Mouse (Mus musculus): ENCODE measurements around the gene Zbtb18.

Gene Zbtb18

DNA sequence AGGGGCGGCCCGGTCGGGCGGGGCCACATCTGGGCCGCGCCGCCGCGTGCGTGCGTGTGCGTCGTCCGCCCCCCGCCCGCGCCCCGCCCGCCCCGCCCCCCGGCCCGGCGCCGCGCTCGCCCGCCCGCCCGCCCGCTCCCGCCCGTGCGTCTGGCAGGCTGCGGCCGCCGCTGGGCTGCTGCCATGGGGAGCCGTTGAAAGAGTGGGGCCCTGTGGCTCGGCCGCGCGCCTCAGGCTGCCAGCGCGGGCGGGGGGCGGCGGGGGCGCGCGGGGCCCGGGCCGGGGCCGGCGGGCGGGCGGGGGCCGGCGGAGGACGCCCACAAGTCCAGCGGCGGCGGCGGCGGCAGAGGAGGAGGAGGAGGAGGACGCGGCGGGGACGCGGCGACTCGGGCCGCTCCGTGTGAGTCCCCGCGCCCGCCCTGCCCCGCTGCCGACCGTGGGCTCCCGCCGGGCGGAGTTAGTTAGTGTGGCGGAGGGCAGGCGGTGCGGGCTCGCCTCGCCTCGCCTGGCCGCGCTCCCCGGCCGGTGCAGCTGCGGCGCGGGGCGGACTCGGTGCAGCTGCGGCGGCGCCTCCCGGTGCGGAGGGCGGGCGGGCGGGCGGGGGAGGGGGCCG lies at the start of gene Zbtb18:
Zbtb18 (plus strand) TSS at position 156 of the 613 bp plus-strand sequence.
- under 1% methylated on average over 57 of the region's 106 CpGs for WGBS

DNA sequence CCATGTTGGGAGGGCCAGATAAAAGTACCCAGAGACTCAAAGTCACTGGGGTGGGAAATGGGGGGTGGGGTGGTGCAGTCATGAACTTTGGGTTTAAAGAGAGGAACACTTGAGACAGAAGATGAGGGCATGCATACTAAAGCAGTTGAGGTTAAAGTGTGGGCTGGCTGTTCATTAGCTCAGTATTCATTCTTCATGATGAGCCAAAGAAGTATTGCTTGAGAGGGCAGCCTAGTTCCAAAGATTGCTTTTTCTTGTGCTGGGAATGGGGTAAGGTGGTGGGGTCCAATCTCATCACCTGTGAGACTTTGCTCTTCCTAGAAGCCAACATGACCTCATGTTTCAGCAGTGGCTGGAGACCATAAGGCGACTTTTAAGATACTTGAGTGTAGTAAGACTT lies 44.7 kb upstream of the Zbtb18 start:
- WGBS: 69% methylated on average over 1 of the region's 1 CpGs

DNA sequence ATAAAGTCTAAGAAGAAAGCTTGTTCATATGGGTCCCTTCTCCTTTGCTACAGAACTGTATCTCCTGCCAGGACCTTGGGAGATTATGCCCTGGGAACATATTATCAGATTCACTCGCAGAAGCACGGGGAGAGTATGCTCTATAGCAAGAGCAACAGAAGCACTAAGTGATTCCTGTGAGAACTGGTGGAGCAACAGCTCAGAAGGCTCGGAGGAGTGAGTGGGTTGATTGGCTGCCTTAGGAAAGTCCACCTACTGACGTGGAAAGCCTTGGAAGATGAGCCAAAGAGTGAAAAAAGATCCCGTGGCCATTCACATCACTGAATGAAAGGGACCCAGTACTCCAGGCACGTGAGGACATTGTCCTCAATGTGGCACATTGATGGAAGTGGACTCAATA lies 37.0 kb upstream of the Zbtb18 start:
- 41% methylated on average over 6 of the region's 6 CpGs for WGBS

DNA sequence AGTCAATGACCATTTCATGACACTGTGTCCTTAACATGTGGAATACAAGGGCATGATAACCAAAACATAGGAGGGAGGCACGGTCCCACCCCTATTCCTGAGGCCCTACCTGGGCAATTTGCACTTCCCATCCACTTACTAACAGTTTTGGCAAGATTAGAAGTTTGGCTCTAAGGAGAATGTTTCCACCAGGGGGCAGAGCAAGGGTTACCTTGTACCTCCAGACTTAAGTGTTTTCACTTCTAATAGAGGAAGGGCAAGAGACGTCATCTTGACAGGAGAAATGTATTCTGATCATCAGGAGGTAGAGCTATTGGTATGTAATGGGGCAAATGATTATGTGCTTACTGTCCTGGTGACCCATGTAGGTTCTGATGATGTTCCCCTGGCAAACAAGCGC lies 33.5 kb upstream of the Zbtb18 start:
- 77% methylated on average over 3 of the region's 3 CpGs for WGBS

DNA sequence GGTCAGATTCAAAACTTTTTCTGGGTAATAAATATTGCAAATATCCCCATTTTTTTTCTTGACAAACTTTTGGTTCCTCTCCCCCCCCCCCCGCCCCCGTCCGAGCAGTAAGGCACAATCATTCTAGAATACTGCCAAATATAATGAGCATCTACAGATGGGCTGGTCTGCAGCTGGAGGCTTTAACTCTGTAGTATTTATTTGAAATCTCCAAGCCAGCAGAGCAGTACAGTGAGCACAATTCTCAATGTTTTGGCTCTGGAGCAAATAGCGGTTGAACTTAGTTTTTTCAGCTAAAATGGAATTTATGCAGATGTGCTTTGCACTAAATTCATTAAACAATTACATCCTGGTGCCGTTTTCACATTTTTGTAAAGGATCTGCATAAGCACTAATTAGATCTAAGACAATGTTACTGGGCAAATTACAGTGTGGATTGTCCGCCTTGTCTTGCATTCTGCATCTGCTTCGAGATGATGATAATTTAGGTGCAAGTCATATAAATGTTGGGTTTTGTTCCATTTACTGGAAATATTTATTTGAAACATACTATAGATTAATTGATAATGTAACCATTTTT lies 31.3 kb upstream of the Zbtb18 start:
- 45% methylated on average over 7 of the region's 7 CpGs for WGBS

DNA sequence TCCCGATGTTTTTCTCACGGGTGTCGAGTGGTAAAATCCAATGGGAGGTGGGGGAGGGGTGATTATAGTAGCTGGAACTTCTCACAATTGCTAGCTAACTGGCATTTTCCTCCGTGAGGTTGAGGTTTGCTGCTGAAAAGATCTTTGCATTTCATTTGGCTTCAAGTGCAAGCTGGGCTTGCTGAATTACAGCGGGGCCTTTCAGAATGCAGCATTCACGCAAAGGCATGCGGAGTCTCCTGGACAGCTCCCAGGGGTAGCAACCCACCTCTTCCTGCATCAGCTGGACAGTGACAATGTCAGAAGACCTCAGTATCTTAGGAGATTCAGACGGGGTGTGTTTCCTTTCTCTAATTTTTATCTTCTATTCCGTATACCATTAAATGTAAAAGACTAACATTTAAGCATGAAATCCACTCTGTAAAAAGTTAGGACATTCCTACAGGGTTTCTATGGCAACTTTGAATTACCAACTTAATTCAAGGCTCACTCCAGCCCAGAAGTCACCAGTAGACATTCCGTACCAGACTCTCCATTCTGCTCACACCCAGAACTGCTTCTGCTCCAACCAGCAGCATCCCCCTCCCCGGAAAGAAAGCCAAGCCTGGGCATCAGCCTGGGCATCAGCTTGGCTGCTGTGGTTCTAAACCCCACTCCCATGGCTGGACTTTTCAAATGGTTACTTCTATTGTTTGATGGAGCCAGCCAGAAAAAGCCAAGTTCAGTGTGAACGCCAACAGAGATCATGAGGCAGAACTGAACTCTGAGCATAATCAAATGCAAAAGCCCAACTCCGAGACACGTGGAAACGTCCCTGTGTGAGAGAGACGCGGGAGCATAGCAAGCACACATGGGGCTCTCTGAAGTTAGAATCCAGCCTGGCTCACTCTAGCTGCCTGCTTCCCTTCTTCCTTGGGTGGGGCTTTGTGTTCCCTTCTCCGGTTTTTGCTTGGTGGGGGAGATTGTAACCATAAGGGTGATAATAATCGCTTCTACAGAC lies 30.5 kb upstream of the Zbtb18 start:
- 24% methylated on average over 19 of the region's 19 CpGs for WGBS

DNA sequence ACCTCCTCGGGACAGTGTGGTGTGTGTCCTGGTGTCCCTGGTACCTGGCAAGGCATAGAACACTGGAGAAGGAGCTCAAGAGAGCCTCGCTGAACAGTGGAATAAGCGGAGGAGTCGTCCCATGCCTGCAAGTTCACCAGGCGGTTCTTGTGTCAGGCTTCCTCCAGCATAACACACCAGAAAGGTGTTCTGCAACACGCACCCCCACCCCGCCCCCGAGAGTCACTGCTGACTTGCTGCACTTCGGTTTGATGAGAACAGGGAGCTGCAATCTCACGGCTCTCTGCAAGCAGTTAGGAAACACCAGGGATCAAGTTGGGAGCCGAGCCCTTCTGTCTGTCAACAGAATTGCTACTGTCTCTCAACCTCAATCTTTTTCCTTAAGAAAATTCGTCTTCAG lies 22.8 kb upstream of the Zbtb18 start:
- 85% methylated on average over 12 of the region's 12 CpGs for WGBS

DNA sequence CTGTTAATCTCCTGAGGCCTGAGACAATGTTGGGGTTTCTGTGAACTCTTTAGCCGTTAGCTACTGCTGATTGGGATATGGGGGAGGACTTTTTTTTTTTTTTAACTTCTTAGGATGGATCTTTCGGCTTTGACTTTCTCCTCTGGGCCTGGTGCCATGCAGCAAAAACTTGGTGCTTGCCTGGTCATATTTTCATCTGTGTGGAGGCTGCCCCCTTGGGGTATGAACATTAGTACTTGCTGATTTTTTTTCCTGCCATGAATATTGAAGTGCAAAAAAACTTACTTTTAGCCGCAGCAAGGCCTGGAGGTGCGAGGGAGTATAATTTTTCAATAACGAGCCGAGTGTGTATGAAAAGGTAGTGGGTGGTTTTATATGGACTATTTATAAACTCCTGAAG lies 22.0 kb upstream of the Zbtb18 start:
- 37% methylated on average over 6 of the region's 6 CpGs for WGBS

DNA sequence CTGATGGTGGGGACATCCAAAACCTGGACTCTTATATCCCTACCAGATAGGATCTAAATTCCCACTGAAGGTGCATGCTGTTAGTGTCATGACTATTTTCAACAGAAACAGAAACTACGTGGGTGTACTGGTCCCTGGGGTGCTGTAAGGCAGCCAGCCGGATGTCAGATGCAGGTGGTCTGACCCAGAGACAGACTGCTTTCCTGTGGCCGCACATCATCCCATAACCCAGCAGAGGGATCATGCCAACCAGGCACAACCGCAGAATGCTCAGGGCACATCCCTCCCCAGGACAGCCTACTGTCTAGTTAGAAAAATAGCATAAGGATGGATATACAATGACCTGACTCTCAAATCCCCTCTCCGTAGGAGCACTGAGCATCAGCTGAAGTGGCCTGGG lies 14.3 kb upstream of the Zbtb18 start:
- WGBS: 57% methylated on average over 5 of the region's 5 CpGs

DNA sequence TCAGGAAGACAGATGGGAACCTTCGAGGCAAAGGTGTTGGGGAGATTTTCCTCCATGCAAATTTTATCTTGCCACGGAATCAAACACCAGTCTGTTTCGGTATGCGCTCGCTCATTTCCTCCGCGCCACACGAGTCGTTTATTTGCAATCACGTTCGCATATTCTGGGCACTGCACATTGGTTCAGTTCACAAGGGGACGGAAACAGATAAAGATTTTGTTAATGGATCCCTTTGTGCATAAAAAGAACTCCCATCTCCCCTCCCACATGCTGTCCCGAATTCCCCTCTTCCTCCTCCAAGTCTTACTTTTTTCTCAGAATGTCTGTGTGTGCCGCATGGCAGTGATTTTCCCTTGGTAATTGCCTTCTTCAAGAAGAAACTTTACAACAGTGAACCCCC lies 13.8 kb upstream of the Zbtb18 start:
- WGBS: 28% methylated on average over 14 of the region's 14 CpGs

DNA sequence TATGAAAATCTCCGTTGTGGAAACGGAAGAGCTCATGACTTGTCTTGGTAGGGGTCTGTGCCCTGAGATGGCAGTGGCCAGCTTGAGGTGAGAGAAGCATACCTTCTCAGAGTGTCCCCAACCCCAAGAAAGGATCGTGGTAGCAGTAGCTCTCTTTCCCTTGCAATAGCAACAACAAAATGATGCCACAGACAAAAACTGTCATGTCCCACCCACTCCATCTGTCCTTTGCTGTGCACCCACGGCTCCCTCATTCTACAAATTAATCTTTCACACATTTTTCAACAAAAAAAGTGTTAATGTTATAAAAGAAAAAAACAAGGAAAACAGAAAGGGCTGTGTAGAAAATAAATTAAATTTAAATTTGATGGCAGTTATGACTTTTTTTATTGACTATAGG lies 13.1 kb upstream of the Zbtb18 start:
- WGBS: 46% methylated on average over 4 of the region's 4 CpGs

DNA sequence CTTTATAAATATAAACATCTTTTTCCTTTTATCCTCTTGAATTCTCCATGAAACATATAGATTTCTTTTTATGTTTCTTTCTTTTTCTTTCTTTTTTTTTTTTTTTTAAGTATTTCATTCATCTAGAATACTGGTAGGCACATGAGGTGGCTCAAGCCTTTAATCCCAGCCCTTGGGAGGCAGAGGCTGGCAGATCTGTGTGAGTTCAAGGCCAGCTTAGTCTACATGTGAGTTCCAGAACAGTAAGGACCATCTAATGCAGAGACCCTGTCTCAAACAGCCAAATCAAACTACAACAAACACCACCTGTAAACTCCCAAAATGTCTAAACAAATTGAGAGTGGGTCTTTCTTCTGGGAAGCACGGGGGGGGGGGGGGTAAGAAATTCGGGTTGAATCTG lies 1.7 kb upstream of the Zbtb18 start:
- WGBS: 11% methylated on average over 2 of the region's 2 CpGs

DNA sequence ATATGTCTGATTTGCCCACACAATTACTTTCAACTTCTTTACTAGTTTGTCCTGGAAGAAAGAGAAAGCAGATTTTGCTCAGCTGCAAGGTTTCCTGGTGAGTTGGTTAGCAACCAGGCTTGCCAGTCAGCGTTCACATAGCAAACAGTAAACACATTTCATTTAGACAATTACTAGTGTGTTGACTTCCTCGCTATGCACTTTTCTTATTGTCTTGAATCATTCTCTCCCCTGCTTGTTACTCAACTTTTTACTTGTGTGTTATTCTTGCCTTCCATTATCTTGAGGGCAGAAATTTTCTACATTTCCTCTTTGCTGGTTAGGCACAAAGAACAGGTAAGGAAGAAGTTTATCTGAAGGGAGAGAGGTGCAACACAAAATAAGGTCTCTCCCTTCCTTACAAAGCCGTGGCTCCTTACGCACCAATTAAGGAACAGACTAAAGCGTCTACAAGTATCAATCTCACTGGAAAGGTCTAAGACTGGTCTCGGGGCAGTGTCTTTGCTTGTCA lies 1.1 kb upstream of the Zbtb18 start:
- 2% methylated on average over 6 of the region's 6 CpGs for WGBS

DNA sequence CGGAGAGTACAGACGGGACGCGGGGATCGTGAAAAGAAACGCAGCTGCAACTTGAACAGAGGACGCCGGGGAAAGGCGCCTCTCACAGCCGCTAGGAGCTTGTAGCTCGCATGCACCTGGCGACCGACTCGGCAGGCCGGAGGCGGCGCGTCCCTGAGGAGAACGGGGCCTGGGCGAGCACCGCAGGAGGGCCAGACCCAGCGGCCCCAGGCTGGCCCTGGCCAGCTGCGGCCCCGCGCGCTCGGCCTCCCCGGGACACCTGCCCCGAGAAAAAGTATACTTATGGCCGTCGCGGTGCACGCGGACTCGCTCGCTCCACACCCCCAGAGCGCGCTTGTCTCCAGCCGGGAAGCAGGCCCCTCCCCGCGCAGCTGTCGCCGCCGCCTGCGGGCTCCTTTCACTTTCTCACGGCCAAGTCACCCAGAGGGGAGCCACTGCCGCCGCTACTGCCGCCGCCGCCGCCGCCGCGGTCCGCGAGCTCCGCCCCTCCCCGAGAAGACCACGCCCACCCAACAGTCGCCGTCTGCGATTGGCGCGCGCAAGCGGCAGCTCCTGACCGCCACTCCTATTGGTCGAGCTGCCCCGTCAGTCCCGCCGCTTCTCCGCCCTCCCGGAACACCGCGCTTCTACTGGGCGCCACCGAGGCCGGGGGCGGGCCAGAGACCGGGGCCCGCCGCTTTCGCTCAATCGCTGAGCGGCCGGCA lies 507 bp upstream of the Zbtb18 start:
- WGBS: under 1% methylated on average over 79 of the region's 87 CpGs

DNA sequence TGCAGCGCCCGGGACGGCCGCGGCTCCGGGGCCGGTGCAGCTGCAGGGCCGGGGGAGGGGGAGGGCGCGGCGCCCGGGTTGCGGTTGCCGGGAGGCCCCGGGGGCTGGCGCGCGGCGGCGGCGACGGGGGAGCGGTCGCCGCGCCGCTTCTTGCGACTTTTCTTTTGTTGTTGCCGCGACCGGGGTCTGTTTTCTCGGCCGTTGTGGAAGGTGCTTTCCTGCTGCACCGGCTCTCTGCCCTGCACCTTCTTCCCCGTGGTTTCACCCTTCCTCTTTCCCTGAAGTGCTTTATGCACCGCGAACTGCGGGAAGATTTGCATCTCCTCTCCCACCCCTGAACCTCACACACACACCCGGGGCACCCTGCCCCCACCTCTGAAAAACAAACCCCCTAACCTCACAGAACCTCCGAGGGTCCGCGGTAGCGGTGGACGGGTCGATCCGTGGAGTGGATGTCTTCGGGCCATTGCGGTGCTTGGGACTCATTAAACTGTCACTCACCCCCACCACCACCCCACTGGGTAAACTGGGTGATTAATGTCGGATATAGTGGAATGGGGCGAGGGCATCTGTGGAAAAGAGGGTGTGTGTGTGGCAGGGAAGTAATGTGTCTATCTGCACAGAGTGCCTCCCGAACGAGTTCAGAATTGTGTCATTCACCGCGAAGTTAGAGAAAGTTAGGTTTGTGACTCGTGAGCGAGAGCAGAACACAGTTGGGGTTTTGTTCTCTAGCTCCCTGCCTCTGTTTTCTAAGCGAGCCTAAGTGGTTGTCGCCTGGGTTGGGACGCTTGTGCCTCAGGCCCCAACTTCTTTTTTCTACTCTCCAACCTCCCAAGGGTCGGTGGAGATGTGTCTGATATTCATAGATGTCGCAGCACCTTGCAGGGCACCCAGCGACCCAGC lies 921 bp downstream of the Zbtb18 start:
- 1% methylated on average over 56 of the region's 62 CpGs for WGBS

DNA sequence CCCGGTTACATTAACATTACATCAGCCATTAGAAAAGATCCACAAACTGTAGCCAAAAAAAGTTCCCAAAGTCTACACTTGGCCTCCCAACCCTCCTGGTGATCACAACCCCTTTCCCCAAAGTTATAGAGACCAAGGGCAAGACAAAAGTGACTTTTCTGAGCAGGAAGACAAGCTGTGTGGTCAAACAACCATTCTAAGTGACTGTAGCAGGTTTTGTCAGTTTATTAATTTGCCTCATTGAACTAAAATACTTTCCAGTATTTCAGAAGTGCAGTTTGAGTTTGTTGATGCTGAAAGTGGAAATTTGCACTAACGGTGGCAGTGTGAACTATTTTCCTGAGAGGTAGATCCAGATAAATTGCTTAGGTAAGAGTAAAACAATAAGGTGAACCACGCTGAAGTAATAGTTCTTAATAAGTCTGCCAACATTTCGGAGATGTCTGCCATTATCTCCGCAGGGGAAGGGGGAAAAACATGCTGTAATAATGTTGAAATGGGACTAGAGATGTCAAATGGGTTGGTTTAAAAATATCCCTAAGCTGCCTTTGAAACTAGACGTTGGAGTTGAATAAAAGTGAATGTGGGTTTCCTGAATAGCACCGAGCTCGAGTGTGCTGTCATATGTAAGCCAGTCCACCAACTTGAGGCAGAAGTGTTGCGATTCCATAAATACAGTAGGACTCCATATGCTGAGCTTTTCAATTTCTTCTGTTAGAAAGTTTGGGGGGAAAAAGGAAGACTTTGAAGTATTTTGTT lies 1.8 kb downstream of the Zbtb18 start:
- 17% methylated on average over 9 of the region's 9 CpGs for WGBS

DNA sequence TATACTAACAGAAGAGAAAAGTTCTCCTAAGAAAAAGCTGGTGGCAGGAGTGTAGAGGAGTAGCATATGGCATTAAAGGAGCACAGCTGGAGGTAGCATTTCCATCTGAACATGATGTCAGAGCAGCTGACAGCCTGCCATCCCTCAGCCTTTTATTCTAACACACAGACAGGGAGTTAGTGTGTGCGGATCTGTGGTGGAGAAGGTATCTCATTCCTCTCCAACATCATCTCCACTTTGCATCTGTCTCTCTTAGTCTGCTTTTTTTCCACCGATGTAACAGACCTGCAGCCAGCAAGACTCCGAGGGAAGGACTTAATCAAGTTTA lies 2.3 kb downstream of the Zbtb18 start:
- 18% methylated on average over 3 of the region's 3 CpGs for WGBS

DNA sequence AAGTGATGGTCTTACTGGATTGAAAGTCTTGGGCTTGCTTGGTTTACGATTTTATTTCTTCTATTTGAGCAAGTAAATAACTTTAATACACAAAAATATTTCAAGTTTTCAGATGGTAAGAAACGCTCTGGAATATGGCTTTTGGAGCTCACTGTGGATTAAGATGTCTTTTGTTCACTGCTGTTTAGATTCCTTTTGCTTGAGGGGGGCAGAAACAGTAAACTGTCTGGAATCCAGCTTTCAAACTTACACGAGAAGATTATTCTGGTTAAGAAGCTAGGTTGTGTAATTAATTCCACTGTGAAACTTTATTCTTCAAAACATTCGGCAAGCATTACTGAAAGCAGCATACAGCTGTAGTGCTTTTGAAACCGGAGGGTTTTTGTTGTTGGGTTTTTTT lies 2.8 kb downstream of the Zbtb18 start:
- 25% methylated on average over 5 of the region's 5 CpGs for WGBS

DNA sequence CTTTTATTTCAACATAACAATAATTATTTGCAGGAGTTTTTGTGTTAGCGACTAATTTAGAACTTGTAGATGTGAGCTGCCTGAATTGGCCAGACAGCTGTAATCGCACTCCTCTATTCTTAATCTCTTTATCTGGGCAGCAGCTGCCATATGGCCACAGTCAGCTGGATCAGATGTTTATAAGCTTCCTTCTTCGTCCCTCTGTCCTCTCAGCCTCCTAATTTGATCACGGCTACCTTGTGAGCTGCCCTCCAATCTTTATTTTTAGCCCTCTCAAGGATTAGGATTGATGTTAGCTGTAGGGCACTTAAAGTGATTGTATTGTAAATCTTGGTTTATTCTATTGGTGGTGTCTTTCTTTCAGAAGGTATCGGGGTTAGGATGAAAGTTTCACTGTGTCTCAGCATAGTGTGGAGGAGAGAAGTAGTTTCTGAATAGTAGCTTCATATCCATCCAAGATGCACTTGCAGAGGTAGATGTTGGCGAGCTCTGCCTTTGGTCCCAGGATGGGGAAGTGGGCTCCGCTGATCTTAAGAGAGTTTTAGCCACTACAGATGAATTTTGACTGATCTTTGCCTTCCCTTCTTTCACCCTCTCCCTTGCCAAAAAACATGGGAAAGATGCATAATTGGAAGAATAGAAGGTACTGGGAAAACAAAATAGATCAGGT lies 3.4 kb downstream of the Zbtb18 start:
- WGBS: 37% methylated on average over 7 of the region's 7 CpGs

DNA sequence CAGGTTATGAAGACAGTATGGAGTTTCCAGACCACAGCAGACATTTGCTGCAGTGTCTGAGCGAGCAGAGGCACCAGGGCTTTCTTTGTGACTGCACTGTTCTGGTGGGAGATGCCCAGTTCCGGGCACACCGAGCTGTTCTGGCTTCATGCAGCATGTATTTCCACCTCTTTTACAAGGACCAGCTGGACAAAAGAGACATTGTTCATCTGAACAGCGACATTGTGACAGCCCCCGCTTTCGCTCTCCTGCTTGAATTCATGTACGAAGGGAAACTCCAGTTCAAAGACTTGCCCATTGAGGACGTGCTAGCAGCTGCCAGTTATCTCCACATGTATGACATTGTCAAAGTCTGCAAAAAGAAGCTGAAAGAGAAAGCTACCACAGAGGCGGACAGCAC lies 4.9 kb downstream of the Zbtb18 start:
- 30% methylated on average over 9 of the region's 9 CpGs for WGBS
